Mouse (Mus musculus) cerebellum, adult 11-12 months (tissue): ENCODE measurements at regions not wholly inside any gene's neighbourhood (a gene's known extent, or its start where the extent isn't known, plus 50 kb on each side); places are given as distances from the start of the nearest gene placed in this dataset.

Experiments used
- DNase-seq: peaks from one replicate; pipeline ENCODE4 v3.0.0; 2022

DNA sequence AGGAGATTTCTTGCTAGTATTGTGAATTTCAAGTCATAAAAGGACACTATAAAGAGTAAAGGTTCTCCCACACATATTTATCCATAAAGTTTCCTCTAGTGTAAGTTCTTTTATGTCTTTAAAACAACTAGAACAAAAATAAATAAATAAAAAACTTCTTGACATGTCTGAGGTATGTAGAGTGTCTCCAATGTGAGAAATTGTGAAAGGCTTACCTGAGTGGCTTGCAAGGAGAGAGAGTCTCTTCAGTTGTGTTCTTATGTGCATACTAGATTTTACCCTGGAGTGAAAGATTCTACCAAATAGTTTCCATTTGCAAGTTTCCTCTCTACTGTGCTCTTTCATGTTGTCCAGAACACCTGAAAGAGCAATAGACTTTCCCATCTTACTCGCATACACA, 276.8 kb downstream of the Ankrd50 start:
- no peak for DNase-seq

DNA sequence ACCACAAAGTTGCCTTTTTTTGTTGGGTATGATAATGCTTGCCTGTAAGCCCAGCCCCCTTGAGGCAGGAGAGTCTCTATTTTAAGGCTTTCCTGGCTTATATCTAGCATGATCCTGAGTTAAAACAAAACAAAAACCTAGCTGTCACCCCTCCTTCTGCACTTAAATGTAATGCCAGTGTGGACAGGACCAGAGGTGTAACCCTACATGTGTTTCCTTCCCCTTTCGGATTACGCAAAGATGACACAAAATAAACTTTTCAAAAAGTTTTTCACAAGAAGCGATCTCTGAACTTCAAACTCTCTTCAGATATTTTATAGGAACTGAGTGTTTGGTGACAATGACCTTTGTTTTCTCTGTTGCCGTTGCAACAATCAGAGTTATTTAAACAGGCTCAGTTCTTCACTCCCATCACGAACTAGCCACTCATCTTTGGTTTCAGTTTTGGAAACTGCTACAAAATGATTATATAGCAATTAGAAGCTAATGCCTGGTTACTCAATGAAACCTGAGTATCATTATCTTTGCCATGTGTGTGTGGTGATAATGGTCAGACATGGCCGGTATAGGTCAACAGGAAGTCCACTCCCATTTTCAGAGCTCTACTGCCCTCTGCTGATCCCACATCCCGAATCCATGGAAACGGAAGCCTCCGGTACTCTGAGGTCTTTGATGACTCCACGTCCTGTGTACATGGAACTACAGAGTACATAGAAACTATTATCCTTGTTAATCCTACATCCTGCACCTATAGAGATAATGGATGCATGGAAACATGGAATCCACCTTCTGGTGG, 282.6 kb downstream of the Ankrd50 start:
- DNase-seq: peak; percentile 15

DNA sequence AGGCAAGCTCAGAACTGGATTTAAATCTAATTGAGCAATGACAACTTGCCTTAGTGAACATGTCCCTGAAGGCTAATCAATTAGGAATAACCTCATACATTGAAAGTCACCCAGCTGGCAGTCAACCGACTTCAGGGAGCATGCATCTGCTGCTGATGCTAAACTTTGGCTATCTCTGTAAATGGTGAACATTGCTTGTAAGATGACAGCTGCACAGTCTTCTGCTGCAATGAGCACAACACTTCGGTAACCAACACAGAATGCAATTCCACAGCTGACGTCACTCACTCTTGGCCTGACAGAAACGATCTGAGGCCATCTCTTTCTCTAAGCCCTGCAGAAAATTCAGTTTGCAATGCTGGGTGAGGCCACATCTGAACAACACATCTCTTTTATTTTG, 290.6 kb downstream of the Ankrd50 start:
- no peak for DNase-seq

DNA sequence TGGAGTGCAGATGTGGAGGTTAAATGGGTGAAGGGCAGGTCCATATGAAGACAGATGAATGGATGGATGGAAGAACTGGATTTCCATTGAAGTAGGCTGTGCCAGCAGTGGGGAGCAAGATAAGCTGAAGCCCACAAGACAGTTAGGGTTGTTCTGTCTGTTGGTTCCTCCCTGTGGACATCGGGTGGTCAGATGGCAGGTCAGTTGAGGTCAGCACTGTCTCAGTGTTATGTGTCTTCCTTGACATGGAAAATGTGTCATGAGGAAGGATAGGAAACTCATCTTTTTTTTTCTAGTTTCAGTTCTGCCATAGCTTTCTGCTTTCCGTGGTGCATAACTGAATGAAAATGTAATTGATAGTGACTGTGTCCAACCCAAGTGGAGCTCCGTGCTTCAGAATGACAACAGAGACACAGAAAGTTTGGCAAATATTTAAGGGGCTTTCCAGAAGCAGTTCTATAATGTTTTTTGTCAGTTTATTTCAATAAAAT, 297.2 kb downstream of the Ankrd50 start:
- no peak for DNase-seq

DNA sequence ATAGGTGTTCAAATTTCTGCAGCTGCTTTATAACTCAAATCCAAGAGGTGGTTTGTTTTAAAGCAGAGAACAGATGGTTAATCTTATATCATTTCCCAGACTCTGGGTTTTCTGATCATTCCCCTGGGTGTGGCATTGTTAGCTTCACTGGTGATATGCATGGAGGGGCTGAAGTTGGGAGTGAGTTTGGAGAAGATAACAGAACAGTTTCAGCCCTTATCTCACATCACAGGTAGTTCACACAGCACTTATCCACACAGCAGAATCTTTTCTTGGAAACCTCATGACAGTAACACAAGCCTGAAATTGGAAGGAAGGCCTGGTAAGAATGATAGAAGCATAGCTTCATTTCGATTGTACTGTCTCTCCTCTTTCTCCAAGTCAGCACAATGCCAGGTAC, 298.1 kb downstream of the Ankrd50 start:
- DNase-seq: no peak

DNA sequence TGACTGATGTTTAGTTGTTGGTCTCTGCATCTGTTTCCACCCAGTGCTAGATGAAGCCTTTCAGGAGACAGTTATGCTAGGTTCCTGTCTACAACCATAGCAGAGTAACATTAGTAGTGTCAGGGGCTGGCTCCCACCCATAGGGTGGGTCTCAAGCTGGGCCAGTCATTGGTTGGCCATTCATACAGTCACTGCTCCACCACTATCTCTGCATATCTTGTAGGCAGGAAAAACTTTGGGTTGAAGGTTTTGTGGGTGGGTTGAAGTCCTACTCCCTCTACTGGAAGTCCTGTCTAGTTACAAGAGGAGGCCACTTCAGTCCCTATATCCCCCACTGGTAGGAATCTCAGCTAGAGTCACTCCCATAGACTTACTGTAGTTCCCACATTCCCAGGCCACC, 306.3 kb downstream of the Ankrd50 start:
- DNase-seq: no peak

DNA sequence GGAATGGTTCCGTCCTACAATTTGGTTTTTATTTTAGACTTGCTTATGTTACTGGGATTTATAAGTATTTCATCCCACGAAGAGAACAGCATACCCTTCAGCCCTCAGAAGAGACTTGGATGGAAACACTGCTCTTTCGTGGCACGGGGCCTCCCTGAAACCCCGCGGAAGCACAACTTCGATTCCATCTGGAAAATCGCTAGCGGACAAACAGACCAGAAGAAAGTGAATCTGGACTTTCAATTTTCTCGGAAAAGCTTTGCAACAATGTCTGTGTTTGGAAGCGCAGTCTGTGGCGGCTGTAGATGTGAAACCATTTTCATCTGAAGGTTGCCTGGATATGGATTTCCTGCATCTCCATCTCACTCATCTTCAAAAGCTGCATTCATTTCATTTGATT, 308.7 kb downstream of the Ankrd50 start:
- no peak for DNase-seq

DNA sequence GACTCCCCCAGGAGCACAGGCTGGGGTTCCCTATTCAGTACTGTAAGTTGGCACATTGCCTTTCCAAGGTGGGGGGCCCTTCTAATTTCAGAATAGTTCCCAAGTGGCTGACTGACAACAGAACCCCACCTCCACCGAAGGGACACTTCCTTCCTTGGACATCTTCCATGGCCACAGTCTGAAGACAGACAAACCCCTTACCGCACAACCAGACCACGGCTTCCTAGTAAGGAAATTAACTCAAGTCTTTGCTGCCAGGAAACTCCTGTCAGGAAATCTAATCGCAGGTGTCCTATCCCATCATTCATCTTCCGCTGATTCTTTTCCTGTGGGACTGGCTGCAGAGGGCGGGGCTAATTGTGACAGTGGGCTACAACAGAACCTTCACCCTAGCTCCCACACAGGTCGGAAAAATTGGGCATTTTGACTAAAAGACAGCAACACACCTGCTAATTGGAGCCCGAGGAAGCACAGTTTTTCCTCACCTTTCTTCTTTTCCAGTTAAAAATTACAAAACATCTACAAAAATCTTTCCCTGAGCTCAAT, 309.8 kb downstream of the Ankrd50 start:
- DNase-seq: no peak

DNA sequence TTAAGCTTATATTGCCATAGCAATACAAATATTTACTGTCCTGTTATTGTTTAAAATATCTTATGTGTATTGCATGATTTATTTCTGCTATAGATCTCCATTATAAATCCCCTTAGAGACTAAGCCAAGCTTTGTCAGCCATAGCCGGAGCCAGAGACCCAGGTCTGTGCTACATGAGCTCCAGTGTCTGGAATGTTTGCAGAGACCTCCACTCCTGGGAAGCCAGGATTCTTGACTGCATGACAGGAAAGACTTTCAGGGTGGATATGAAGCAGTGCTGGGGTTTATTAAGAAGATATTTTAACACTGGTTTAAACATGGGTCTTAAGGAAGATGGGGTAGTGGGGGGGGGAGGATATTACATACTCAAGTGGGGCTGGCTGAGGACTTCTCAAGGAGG, 332.2 kb downstream of the Ankrd50 start:
- DNase-seq: no peak

DNA sequence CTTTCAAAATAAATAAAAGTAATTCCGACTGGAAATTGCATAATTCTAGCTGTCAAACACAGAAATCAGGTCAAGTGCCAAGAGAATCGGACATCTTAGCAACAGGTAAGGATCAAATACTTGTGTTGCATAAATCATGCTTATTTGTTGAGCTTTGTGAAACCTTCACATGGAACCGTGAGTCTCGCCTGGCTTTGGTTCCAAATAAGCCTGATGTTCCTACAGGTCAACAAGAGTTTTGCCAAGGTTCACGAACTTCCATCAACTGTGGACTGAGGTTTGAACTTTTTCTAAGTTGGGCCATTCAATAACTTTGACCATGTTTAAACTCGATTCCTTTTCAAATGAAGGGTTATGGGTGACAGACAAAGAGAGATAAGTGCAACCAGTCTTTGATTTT, 332.8 kb downstream of the Ankrd50 start:
- no peak for DNase-seq

DNA sequence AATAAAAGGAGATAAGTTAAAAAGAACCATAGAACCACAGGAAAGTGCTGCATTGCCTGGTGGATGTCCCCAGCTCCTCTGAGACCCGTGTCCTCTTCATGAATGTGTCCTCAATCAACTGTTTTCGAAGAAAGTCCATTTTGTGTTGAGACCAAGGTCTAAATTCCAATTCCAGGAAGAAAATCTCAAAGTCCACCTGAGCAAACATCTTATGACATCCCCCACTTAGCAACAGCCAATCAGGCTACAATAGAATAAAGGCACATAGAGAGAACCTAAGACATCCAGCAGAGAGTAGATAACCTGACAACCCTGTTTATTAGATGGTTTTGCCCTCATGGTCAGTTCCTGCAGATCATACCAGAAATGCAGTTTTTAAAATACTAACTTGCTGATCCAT, 338.0 kb downstream of the Ankrd50 start:
- DNase-seq: no peak

DNA sequence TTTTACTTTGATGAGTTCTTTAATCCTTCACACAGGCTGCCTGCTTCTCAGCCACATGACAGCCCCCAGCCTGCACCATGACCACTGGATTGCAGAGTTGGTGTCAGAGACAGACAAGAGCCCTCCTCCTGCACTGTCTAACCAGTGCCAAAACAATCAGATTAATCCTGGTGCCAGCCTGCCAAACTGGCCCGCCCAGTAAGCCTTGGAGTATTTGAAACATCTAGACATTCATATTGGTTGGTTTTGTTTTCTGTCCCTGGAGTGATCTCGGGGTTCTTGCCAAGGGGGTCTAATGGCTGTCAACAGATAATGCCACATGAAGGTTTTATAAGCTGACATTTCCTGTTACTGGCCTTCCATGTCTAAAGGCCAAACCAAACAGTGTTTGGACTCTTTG, 339.2 kb downstream of the Ankrd50 start:
- DNase-seq: no peak

DNA sequence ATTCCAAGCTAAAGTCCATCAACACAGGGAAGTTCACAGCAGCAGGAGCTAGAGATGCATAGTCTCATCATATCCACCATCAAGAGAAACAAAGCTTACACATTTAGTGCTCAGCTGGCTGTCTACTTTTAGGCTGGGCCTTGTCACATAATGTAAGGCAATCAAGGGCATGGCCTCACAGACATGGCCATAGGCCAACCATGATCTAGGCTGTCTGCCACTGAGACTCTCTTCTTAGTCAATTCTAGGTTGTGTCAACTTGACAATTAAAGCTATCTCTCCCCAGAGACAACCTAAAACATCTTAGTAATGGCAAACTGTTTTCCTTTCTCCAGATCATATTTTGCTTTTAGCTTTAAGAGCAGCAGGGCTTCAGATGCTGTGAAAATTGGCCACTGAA, 340.0 kb downstream of the Ankrd50 start:
- DNase-seq: no peak

DNA sequence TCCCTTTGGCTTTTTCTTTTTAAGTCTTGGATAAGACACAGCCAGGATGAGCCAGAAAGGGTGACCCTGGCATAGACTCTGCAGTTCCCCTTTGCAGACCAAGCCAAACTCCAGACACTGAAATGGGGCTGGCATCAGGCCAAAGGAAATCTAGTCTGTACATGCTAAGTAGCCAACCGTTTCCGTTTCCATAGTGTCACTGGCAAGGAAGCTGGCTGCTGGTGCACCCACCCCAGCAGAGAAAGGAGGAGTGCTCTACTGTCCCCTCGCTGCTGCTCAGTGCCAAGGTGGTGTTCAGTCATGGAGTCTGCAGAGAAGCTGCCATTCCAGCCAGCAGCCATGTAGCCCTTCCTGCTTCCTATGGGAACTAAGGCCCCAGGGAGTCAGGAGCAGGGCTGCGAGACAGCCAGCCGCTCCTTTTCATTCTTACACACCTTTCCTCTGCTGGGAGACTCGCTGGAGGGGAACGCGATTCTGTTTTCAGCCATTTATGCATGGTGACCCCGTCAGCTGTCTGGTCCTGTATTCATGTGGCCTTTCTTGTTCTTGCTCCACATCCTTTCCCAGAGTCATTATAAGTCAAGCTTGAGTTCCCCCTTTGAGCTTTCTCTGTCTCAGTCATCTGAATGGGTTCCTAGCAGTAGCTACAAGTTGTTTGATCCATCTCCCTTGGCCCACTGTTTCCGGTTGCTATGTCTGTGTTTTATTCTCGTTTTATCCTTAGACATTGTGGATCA, 341.3 kb downstream of the Ankrd50 start:
- DNase-seq: peak; percentile 20

DNA sequence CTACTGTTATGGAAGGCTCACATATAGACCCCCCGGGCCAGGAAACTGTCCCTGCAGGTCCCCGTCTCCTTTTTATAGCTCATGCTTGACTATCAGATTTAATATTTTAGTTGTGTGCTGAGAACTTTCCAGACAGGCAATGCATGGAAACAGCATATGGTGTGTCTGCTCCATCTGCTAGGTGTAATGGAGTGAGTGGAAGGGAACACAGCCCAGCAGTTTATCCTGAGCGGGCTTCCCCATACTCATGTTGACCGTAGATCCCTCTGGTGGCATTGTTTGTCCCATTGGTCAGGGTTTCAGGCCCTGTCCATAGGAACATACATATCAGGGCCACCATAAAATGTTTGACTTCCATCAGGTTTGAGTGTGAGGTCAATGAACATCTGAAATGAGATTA, 345.3 kb downstream of the Ankrd50 start:
- DNase-seq: no peak

DNA sequence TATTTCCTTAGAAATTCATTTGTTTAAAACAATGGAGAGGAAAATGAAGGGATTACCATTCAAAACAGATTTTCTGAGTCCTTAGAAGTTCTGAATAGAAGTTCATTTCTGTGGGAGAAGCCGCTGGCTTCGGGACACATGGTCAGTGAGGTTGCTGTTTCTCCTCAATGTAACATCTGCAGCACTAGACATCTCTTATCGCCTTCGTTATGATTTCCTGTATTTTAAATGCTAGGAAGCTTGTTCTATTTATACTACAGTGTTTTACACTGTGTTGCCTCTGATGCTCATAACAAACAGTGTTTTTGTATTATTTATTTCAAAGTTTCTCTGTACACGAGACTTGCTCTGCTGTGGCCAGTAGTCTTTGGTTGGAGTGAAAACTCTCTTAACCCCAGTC, 346.6 kb downstream of the Ankrd50 start:
- no peak for DNase-seq

DNA sequence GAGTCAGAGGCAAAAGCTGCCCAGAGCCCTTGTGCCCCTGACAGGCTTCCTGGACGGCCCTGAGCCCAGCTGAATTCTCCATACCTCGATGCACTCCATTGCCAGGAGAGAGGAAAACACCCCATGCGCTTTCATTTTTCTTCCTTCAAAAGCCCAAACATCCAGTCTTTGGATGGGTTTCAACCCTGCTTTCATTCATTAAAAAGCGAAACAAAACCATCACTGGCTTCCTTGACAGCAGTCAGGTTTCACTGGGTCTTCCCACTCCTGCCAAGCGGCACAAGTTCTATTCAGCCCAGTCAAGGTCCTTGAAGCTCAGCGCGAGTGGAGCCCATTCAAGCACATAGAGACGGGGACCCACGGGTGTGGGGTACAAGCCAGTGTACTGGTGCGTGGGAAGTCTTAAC, 348.8 kb downstream of the Ankrd50 start:
- DNase-seq: no peak

DNA sequence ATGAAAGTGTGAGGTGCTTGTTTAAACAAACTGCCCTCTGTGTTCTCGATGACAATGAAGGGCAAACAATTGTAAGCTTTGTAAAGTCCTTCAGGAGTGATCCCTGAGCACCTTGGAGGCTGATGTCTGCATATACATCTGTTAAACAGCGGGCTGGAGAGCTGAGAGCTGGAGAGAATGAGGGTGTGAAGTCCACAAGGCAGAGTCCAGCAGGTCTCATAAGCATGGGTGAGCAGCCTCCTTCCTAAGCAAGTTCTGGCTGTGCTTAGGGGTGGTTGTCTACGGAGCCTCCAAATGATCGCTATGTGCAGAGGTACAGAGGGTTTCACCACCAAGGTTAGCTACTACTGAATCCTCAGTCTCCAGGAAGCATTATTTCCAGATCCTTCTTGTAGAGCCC, 350.2 kb downstream of the Ankrd50 start:
- DNase-seq: no peak

DNA sequence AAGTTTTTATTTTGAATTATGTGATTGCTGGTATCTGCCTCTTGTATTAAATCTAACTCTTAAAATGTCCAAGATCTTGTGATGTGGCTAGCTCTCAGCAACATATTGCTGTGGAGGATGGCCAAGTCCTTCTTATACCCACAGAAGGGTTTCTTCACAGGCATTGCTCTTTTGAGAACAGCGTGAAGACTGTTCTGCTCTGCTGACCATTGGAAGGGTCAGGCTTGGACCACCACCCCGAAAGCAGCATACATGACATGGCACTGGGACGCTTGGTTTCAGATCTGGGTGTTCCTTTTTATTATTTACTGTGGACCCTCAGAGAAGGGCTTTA, 352.8 kb downstream of the Ankrd50 start:
- no peak for DNase-seq

DNA sequence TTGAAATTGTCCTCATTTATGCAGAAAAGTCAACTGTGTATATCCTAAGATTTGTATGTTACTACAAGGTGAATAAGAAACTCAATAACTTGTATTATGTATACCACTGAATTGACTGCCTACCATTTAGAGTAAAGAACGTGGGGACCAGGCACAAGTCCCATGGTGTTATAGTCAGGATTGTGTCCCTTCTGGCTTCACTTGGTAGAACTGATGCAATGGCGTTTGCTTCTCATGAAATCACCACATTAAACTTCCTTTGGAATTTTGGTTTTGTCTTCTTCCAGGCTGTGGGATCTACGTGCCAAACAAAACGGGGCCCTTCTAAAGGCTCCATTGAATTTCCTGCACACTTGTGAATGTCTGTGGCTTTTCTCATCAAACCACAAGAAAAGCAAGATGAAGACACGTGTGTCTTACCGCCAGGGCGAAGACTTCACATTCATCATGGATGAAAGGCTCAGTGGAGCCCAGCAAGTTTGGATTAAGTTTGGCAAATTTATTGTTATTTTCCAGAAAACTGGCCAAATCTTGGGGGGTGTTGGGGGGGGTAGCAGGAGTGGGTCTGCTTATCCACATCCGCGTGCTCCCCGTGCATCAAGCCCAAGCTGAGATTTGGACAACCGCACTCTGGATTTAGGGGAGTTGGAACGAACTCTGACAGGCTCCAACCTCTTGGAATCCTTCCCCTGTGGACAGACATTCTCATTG, 353.3 kb downstream of the Ankrd50 start:
- no peak for DNase-seq

DNA sequence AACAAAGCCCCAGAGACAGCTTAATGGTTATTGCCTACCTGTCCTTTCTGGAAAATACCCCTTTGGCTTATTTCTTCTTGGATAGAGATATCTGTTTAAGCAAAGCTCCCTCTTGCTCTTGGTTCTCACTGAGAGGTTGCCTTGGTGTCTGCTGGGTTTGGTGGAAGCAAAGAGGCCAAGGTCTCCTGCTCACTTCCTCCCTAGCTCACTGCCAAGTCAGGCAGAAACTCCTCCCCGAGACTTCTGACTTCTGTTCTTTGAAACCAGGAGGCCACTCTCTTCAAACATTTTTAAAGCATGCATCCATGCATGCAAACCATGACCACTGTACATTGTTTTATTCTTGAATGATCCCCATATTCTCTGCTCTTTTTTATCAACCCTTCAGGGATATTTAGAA, 354.6 kb downstream of the Ankrd50 start:
- no peak for DNase-seq

DNA sequence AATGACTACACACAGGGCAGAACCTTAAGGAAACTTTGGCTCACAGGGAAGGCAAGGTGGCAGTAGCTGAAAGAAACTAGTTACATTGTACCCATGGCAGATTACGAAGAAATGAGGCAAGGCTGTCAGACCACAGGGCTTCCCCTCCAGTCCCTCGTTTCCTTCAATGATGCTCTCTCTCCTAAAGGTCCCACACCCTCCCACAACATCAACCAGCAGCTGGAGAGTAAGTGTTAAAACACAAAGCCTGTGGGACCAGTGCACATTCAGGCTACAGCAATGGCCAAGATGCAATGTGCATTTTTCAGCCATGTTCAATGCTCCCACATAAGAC, 355.5 kb downstream of the Ankrd50 start:
- DNase-seq: no peak

DNA sequence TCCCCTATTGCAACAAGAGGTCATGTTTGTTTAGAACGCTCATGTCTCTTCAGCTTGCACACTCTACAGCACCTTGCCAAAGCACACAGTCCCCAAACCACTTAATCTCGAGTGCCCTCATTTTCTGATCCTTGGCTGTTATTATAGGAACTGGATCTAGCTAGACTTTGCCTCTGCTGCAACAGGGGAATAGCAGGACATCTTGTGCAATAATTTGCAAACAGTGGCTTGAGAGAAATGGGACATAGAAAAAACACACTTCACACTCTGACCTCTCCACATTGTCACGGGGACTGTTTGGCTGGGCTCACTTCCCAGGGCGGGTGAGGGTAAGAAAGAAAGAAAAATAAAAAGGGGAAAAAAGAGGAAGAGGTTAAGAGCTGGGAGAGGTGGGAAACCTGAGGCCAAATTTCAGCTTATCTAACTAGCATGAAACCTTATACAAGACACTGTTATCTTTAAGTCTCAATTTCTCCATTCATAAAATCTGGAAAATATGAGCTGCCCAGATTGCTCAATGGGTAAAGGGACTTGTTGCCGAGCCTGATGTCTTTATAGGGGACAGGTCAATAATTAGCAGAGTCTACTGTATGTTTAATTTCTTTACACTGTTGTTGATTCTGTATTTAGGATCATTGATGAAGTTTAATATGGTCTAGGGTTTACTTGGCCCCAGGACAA, 356.0 kb downstream of the Ankrd50 start:
- no peak for DNase-seq
